Mouse (Mus musculus): Measurements from ENCODE around the gene Setx. TPM values are rescaled to one million over a fixed set of nuclear protein-coding genes. Genes with fewer than 3 reads are reported as not detected.
"Not testable (repeated sequence)": the region's sequence is repeated elsewhere in the genome, so short reads cannot be mapped to it uniquely, and the experiment has no call there.

The Setx gene
- 22.3 and 24.4 TPM in 2 replicates for polyA plus RNA-seq (2014; fragmentation: Nextera tagmentation; extraction: Ambion mirVana)

- peak; percentile 6 for DNase-seq
- WGBS: 68% methylated on average over 14 of the region's 14 CpGs
Measured at GRCm38 (mm10) chr2:29123907-29124569, at the start of gene Setx. TSS of gene Setx (plus strand) at chr2:29124181.

GRCm38 (mm10) chr2:29074676-29075075 lies 49.3 kb upstream of the Setx start:
- no peak overlapping the region for H3K4me3 ChIP-seq (replicated peaks; ENCODE audit: low read depth, low read length)
- no peaks in the 10 kb centered on the region for H3K9me3 ChIP-seq (ENCODE audit: control insufficient read depth, low read length)
- DNase-seq (no peak), ATAC-seq (ENCODE audit: low FRiP score, low TSS enrichment) (no peak)
- no peak overlapping the region for H3K4me2 ChIP-seq (ENCODE audit: low read length)
- H3K9ac ChIP-seq (replicated peaks; ENCODE audit: low read length): no peak overlapping the region
- no peak overlapping the region for H3K27ac ChIP-seq (replicated peaks; ENCODE audit: low read depth, low read length)
- no peaks in the 10 kb centered on the region for H3K4me1 ChIP-seq (ENCODE audit: control insufficient read depth, insufficient read depth, low read length)
- WGBS: 94% methylated on average over 7 of the region's 7 CpGs
- peaks cover 88% of the 10 kb centered on the region for H3K36me3 ChIP-seq (ENCODE audit: control insufficient read depth, insufficient read depth, low read length)
- H3K27me3 ChIP-seq (ENCODE audit: control insufficient read depth, insufficient read depth, low read length): no peaks in the 10 kb centered on the region

More at GRCm38 (mm10) chr2:29123907-29124569, at the start of gene Setx:
- Histone ChIP-seq H3K36me3 (ENCODE audit: control insufficient read depth, insufficient read depth, low read length) (peaks cover 16% of the 10 kb centered on the region; the same call in 1 of the 2 replicates), H3K27ac (replicated peaks; ENCODE audit: low read depth, low read length) (peak within 1 kb of the TSS; percentile 93), H3K9me3 (ENCODE audit: control insufficient read depth, low read length) (no peaks in the 10 kb centered on the region), H3K4me3 (replicated peaks; ENCODE audit: low read depth, low read length) (peak within 1 kb of the TSS; percentile 84), H3K27me3 (ENCODE audit: control insufficient read depth, insufficient read depth, low read length) (no peaks in the 10 kb centered on the region), H3K4me2 (ENCODE audit: low read length) (peak within 1 kb of the TSS; percentile 83), H3K9ac (replicated peaks; ENCODE audit: low read length) (peak within 1 kb of the TSS; percentile 84), H3K4me1 (ENCODE audit: control insufficient read depth, insufficient read depth, low read length) (peaks cover 12% of the 10 kb centered on the region)
- peak; percentile 9; the same call in 1 of the 2 replicates for ATAC-seq (ENCODE audit: low FRiP score, low TSS enrichment)

GRCm38 (mm10) chr2:29075331-29076070 lies 48.5 kb upstream of the Setx start:
- H3K27ac ChIP-seq (replicated peaks; ENCODE audit: low read depth, low read length): no peak overlapping the region
- H3K27me3 ChIP-seq (ENCODE audit: control insufficient read depth, insufficient read depth, low read length): no peaks in the 10 kb centered on the region
- H3K4me2 ChIP-seq (ENCODE audit: low read length): no peak overlapping the region
- ATAC-seq (ENCODE audit: low FRiP score, low TSS enrichment) (no peak), DNase-seq (no peak)
- no peaks in the 10 kb centered on the region for H3K9me3 ChIP-seq (ENCODE audit: control insufficient read depth, low read length)
- peaks cover 88% of the 10 kb centered on the region for H3K36me3 ChIP-seq (ENCODE audit: control insufficient read depth, insufficient read depth, low read length)
- H3K4me1 ChIP-seq (ENCODE audit: control insufficient read depth, insufficient read depth, low read length): no peaks in the 10 kb centered on the region
- no peak overlapping the region for H3K4me3 ChIP-seq (replicated peaks; ENCODE audit: low read depth, low read length)
- 95% methylated on average over 11 of the region's 11 CpGs for WGBS
- no peak overlapping the region for H3K9ac ChIP-seq (replicated peaks; ENCODE audit: low read length)

GRCm38 (mm10) chr2:29076226-29076625 lies 47.8 kb upstream of the Setx start:
- Histone ChIP-seq H3K4me2 (ENCODE audit: low read length) (no peak overlapping the region), H3K27ac (replicated peaks; ENCODE audit: low read depth, low read length) (no peak overlapping the region), H3K36me3 (ENCODE audit: control insufficient read depth, insufficient read depth, low read length) (peaks cover 88% of the 10 kb centered on the region), H3K4me3 (replicated peaks; ENCODE audit: low read depth, low read length) (no peak overlapping the region), H3K27me3 (ENCODE audit: control insufficient read depth, insufficient read depth, low read length) (no peaks in the 10 kb centered on the region), H3K9ac (replicated peaks; ENCODE audit: low read length) (no peak overlapping the region), H3K9me3 (ENCODE audit: control insufficient read depth, low read length) (no peaks in the 10 kb centered on the region), H3K4me1 (ENCODE audit: control insufficient read depth, insufficient read depth, low read length) (no peaks in the 10 kb centered on the region)
- WGBS: 90% methylated on average over 2 of the region's 2 CpGs
- DNase-seq (no peak), ATAC-seq (ENCODE audit: low FRiP score, low TSS enrichment) (no peak)

GRCm38 (mm10) chr2:29081965-29082364 lies 42.0 kb upstream of the Setx start:
- no peaks in the 10 kb centered on the region for H3K27me3 ChIP-seq (ENCODE audit: control insufficient read depth, insufficient read depth, low read length)
- DNase-seq (no peak), ATAC-seq (ENCODE audit: low FRiP score, low TSS enrichment) (no peak)
- WGBS: 81% methylated on average over 3 of the region's 3 CpGs
- no peak overlapping the region for H3K4me3 ChIP-seq (replicated peaks; ENCODE audit: low read depth, low read length)
- no peak overlapping the region for H3K9ac ChIP-seq (replicated peaks; ENCODE audit: low read length)
- H3K4me1 ChIP-seq (ENCODE audit: control insufficient read depth, insufficient read depth, low read length): no peaks in the 10 kb centered on the region
- no peak overlapping the region for H3K27ac ChIP-seq (replicated peaks; ENCODE audit: low read depth, low read length)
- peaks cover 90% of the 10 kb centered on the region for H3K36me3 ChIP-seq (ENCODE audit: control insufficient read depth, insufficient read depth, low read length)
- no peaks in the 10 kb centered on the region for H3K9me3 ChIP-seq (ENCODE audit: control insufficient read depth, low read length)
- H3K4me2 ChIP-seq (ENCODE audit: low read length): no peak overlapping the region

- DNase-seq: no peak
- Histone ChIP-seq H3K9me3 (ENCODE audit: control insufficient read depth, low read length) (no peaks in the 10 kb centered on the region), H3K9ac (replicated peaks; ENCODE audit: low read length) (no peak overlapping the region), H3K27me3 (ENCODE audit: control insufficient read depth, insufficient read depth, low read length) (no peaks in the 10 kb centered on the region), H3K36me3 (ENCODE audit: control insufficient read depth, insufficient read depth, low read length) (peaks cover 59% of the 10 kb centered on the region), H3K4me3 (replicated peaks; ENCODE audit: low read depth, low read length) (no peak overlapping the region), H3K4me2 (ENCODE audit: low read length) (no peak overlapping the region), H3K27ac (replicated peaks; ENCODE audit: low read depth, low read length) (no peak overlapping the region), H3K4me1 (ENCODE audit: control insufficient read depth, insufficient read depth, low read length) (no peaks in the 10 kb centered on the region)
- 96% methylated on average over 7 of the region's 7 CpGs for WGBS
- ATAC-seq (ENCODE audit: low FRiP score, low TSS enrichment): no peak
Measured at GRCm38 (mm10) chr2:29086026-29086425, 38.0 kb upstream of the Setx start.

GRCm38 (mm10) chr2:29089276-29089675 lies 34.7 kb upstream of the Setx start:
- WGBS: 65% methylated on average over 6 of the region's 6 CpGs
- not testable (repeated sequence) for H3K27ac ChIP-seq (replicated peaks; ENCODE audit: low read depth, low read length); H3K9ac ChIP-seq (replicated peaks; ENCODE audit: low read length); H3K4me2 ChIP-seq (ENCODE audit: low read length); H3K4me3 ChIP-seq (replicated peaks; ENCODE audit: low read depth, low read length); DNase-seq; H3K9me3 ChIP-seq (ENCODE audit: control insufficient read depth, low read length); H3K27me3 ChIP-seq (ENCODE audit: control insufficient read depth, insufficient read depth, low read length); H3K4me1 ChIP-seq (ENCODE audit: control insufficient read depth, insufficient read depth, low read length); ATAC-seq (ENCODE audit: low FRiP score, low TSS enrichment)
- peaks cover 27% of the 10 kb centered on the region for H3K36me3 ChIP-seq (ENCODE audit: control insufficient read depth, insufficient read depth, low read length)

- no peak for DNase-seq
- Histone ChIP-seq H3K36me3 (ENCODE audit: control insufficient read depth, insufficient read depth, low read length) (no peaks in the 10 kb centered on the region), H3K27me3 (ENCODE audit: control insufficient read depth, insufficient read depth, low read length) (no peaks in the 10 kb centered on the region), H3K9me3 (ENCODE audit: control insufficient read depth, low read length) (no peaks in the 10 kb centered on the region), H3K4me2 (ENCODE audit: low read length) (no peak overlapping the region), H3K4me3 (replicated peaks; ENCODE audit: low read depth, low read length) (no peak overlapping the region), H3K4me1 (ENCODE audit: control insufficient read depth, insufficient read depth, low read length) (no peaks in the 10 kb centered on the region), H3K9ac (replicated peaks; ENCODE audit: low read length) (no peak overlapping the region), H3K27ac (replicated peaks; ENCODE audit: low read depth, low read length) (no peak overlapping the region)
- 95% methylated on average over 8 of the region's 8 CpGs for WGBS
- ATAC-seq (ENCODE audit: low FRiP score, low TSS enrichment): no peak
Measured at GRCm38 (mm10) chr2:29095674-29096073, 28.3 kb upstream of the Setx start.

- Histone ChIP-seq H3K4me2 (ENCODE audit: low read length) (no peak overlapping the region), H3K27ac (replicated peaks; ENCODE audit: low read depth, low read length) (no peak overlapping the region), H3K9ac (replicated peaks; ENCODE audit: low read length) (no peak overlapping the region), H3K36me3 (ENCODE audit: control insufficient read depth, insufficient read depth, low read length) (no peaks in the 10 kb centered on the region), H3K27me3 (ENCODE audit: control insufficient read depth, insufficient read depth, low read length) (no peaks in the 10 kb centered on the region), H3K4me1 (ENCODE audit: control insufficient read depth, insufficient read depth, low read length) (no peaks in the 10 kb centered on the region), H3K4me3 (replicated peaks; ENCODE audit: low read depth, low read length) (no peak overlapping the region), H3K9me3 (ENCODE audit: control insufficient read depth, low read length) (no peaks in the 10 kb centered on the region)
- DNase-seq (no peak), ATAC-seq (ENCODE audit: low FRiP score, low TSS enrichment) (no peak)
- 44% methylated on average over 4 of the region's 4 CpGs for WGBS
Measured at GRCm38 (mm10) chr2:29096751-29097150, 27.2 kb upstream of the Setx start.
